In the genomic region with DNA sequence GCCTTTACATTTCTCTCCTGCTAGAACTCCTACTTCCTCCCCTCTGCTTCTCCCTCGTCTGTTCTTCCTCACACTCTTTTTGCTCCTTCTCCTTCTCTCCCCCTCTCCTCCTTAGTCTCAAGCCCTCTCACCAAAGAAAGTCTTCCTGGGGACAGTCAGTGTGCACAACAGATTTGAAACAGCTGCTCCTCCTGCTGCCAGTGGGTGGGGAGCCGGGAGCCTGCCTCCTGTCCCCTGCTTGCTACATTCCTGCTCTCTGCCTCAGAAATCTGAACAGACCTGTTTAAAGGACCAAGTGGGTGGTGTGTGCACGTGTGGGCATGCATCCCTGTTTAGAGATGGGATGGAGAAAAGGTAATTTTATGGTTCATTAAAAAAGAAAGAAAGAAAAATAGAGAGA, we compare ENCODE assay signal across 9 mouse cellular contexts.
DNase-seq lines count a peak whose midpoint lies in the region; ATAC-seq lines count a peak whose summit lies in the region.
"Had no signal": no experiment of that assay in that cellular context is flagged by ENCODE, and none has a peak within 500 bp of the region (broad histone marks: within the 10 kb centered on the region; RNA-seq: fewer than 3 reads in every experiment).

No protein-coding gene starts in this region.

- 0 out of 2 replicates have a peak overlapping the region, but pooled peaks have one; percentile 27 for H3K9ac ChIP-seq in embryonic facial prominence, embryonic 13.5 days
- peak overlapping the region; percentile 23; the same call in 1 of the 2 replicates for H3K9ac ChIP-seq in limb, embryonic 12.5 days (replicated peaks)

- H3K9me3 ChIP-seq in embryonic facial prominence, embryonic 13.5 days: no peaks in the 10 kb centered on the region
- H3K9me3 ChIP-seq in limb, embryonic 12.5 days: no peaks in the 10 kb centered on the region
- H3K9me3 ChIP-seq: megakaryocyte, embryonic 14.5 days had no signal

- H3K36me3 ChIP-seq in embryonic facial prominence, embryonic 13.5 days: no peaks in the 10 kb centered on the region
- H3K36me3 ChIP-seq in limb, embryonic 12.5 days: no peaks in the 10 kb centered on the region

- no peak overlapping the region for H3K4me3 ChIP-seq in embryonic facial prominence, embryonic 13.5 days
- no peak overlapping the region for H3K4me3 ChIP-seq in limb, embryonic 12.5 days (replicated peaks)
- H3K4me3 ChIP-seq: megakaryocyte, embryonic 14.5 days had no signal

- DNase-seq in gastrocnemius, postnatal 25 days: peak; percentile 16
- no peak for DNase-seq in gastrocnemius, adult 18-20 months (ENCODE audit: low spot score)
- DNase-seq in heart, postnatal 4 days: peak; percentile 37
- peak; percentile 60 to 65 for DNase-seq in right cerebral cortex, adult 2 months (ENCODE audit: low spot score in 2 of 2)
- DNase-seq in adrenal gland, postnatal 4 days (ENCODE audit: low spot score in 2 of 2): no peak
- DNase-seq in adipocyte (ENCODE audit: low spot score): no peak

- H3K4me2 ChIP-seq in embryonic facial prominence, embryonic 13.5 days: peak overlapping the region; percentile 4; the same call in 1 of the 2 replicates
- peak overlapping the region; percentile 0; the same call in 1 of the 2 replicates for H3K4me2 ChIP-seq in limb, embryonic 12.5 days

- H3K27ac ChIP-seq in embryonic facial prominence, embryonic 13.5 days: peak overlapping the region; percentile 82
- peak overlapping the region; percentile 74 for H3K27ac ChIP-seq in limb, embryonic 12.5 days

- peaks cover 37% of the 10 kb centered on the region for H3K4me1 ChIP-seq in embryonic facial prominence, embryonic 13.5 days
- peaks cover 31% of the 10 kb centered on the region for H3K4me1 ChIP-seq in limb, embryonic 12.5 days (replicated peaks)

- ATAC-seq in embryonic facial prominence, embryonic 13.5 days (ENCODE audit: insufficient number of reproducible peaks, insufficient read depth, low FRiP score, low TSS enrichment, low read depth): peak; percentile 80
- ATAC-seq in limb, embryonic 12.5 days (ENCODE audit: insufficient number of reproducible peaks, insufficient read depth, low FRiP score, low TSS enrichment, low read depth): 0 out of 2 replicates have a peak, but pooled peaks have one; percentile 63

- 0% methylated on average over 3 of the region's 3 CpGs for WGBS in embryonic facial prominence, embryonic 13.5 days
- WGBS in limb, embryonic 12.5 days: 5% methylated on average over 3 of the region's 3 CpGs

- H3K27me3 ChIP-seq in embryonic facial prominence, embryonic 13.5 days: no peaks in the 10 kb centered on the region
- no peaks in the 10 kb centered on the region for H3K27me3 ChIP-seq in limb, embryonic 12.5 days

Comparison
In these comparisons a context has a peak if more than half of its experiments do, and no peak if none do; other contexts are left out.
1. DNase-seq: peak in gastrocnemius, postnatal 25 days (single experiment), heart, postnatal 4 days (single experiment) and right cerebral cortex, adult 2 months (2 of 2); none in gastrocnemius, adult 18-20 months (single experiment), adrenal gland, postnatal 4 days (0 of 2) and adipocyte (single experiment).